Mouse (Mus musculus): ENCODE measurements around the gene Kdm1b.

Kdm1b gene

GRCm38 (mm10) chr13:47063985-47064760, 20.9 kb downstream of the Kdm1b start:
- DNase-seq: no peak

GRCm38 (mm10) chr13:47066516-47066915, 23.2 kb downstream of the Kdm1b start:
- DNase-seq: no peak

- DNase-seq: no peak
These were observed 23.7 kb downstream of the Kdm1b start for GRCm38 (mm10) chr13:47067001-47067400.

- DNase-seq: peak; percentile 22
These were observed 27.2 kb downstream of the Kdm1b start for GRCm38 (mm10) chr13:47070329-47071080.

- no peak for DNase-seq
These were observed 28.6 kb downstream of the Kdm1b start for GRCm38 (mm10) chr13:47071871-47072270.

- peak; percentile 91 for DNase-seq
These were observed 29.2 kb downstream of the Kdm1b start for GRCm38 (mm10) chr13:47072484-47072883.

- DNase-seq: no peak
These were observed 32.9 kb downstream of the Kdm1b start for GRCm38 (mm10) chr13:47076156-47076555.

GRCm38 (mm10) chr13:47077367-47077766, 34.1 kb downstream of the Kdm1b start:
- DNase-seq: no peak

GRCm38 (mm10) chr13:47078799-47079198, 35.5 kb downstream of the Kdm1b start:
- DNase-seq: peak; percentile 40

- no peak for DNase-seq
These were observed 37.7 kb downstream of the Kdm1b start for GRCm38 (mm10) chr13:47080905-47081505.

GRCm38 (mm10) chr13:47088433-47088832, 45.1 kb downstream of the Kdm1b start:
- DNase-seq: no peak

- no peak for DNase-seq
These were observed 46.0 kb downstream of the Kdm1b start for GRCm38 (mm10) chr13:47089271-47089670.

- no peak for DNase-seq
These were observed 50.5 kb downstream of the Kdm1b start for GRCm38 (mm10) chr13:47093791-47094190.

GRCm38 (mm10) chr13:47096591-47096990, 53.3 kb downstream of the Kdm1b start:
- no peak for DNase-seq

GRCm38 (mm10) chr13:47099265-47099664, 56.0 kb downstream of the Kdm1b start:
- DNase-seq: no peak

GRCm38 (mm10) chr13:47100587-47100986, 57.3 kb downstream of the Kdm1b start:
- DNase-seq: no peak

- DNase-seq: no peak
These were observed 60.8 kb downstream of the Kdm1b start for GRCm38 (mm10) chr13:47104146-47104545.

GRCm38 (mm10) chr13:47104856-47105541, 61.7 kb downstream of the Kdm1b start:
- peak; percentile 49 for DNase-seq

- peak; percentile 96 for DNase-seq
These were observed 62.6 kb downstream of the Kdm1b start, which contains the start of gene Dek for GRCm38 (mm10) chr13:47105711-47106579. Gene Dek (minus strand): TSS chr13:47106201.

GRCm38 (mm10) chr13:47106580-47106888, 63.2 kb downstream of the Kdm1b start:
- DNase-seq: no peak

- DNase-seq: no peak
These were observed 65.9 kb downstream of the Kdm1b start for GRCm38 (mm10) chr13:47109239-47109638.

- DNase-seq: no peak
These were observed 67.9 kb downstream of the Kdm1b start for GRCm38 (mm10) chr13:47111185-47111584.

Data from retina, postnatal 1 day (tissue).